Mouse (Mus musculus) thymus, postnatal 4 days (tissue): ENCODE results near the gene BC049715.
"Not testable (repeated sequence)": the region's sequence is repeated elsewhere in the genome, so short reads cannot be mapped to it uniquely, and the experiment has no call there.

Experiments
- DNase-seq: peaks from one replicate; pipeline ENCODE4 v3.0.0; 2021

The BC049715 gene

GRCm38 (mm10) chr6:136827516-136827880 lies at the start of gene BC049715:
Gene BC049715, plus strand, starts transcription at chr6:136827626.
- no peak for DNase-seq

- no peak for DNase-seq
Measured at GRCm38 (mm10) chr6:136781377-136781986, 45.9 kb upstream of the BC049715 start, which contains the start of gene Gucy2c. Gene Gucy2c, minus strand, starts transcription at chr6:136781765.

GRCm38 (mm10) chr6:136782146-136782545 lies 45.3 kb upstream of the BC049715 start:
- no peak for DNase-seq

- no peak for DNase-seq
Measured at GRCm38 (mm10) chr6:136782761-136783160, 44.7 kb upstream of the BC049715 start.

GRCm38 (mm10) chr6:136789391-136789971 lies 37.9 kb upstream of the BC049715 start:
- DNase-seq: no peak

GRCm38 (mm10) chr6:136792884-136793758 lies 34.3 kb upstream of the BC049715 start:
- DNase-seq: peak; percentile 57

- no peak for DNase-seq
Measured at GRCm38 (mm10) chr6:136793831-136794525, 33.4 kb upstream of the BC049715 start.

GRCm38 (mm10) chr6:136795110-136795509 lies 32.3 kb upstream of the BC049715 start:
- DNase-seq: no peak

GRCm38 (mm10) chr6:136795850-136796249 lies 31.6 kb upstream of the BC049715 start:
- DNase-seq: no peak

GRCm38 (mm10) chr6:136797874-136798693 lies 29.3 kb upstream of the BC049715 start:
- DNase-seq: not testable (repeated sequence)

GRCm38 (mm10) chr6:136800710-136801109 lies 26.7 kb upstream of the BC049715 start:
- DNase-seq: no peak

GRCm38 (mm10) chr6:136801274-136801673 lies 26.2 kb upstream of the BC049715 start:
- DNase-seq: no peak

- no peak for DNase-seq
Measured at GRCm38 (mm10) chr6:136803093-136803738, 24.2 kb upstream of the BC049715 start.

GRCm38 (mm10) chr6:136803739-136804633 lies 23.4 kb upstream of the BC049715 start, which contains the start of gene Hist4h4:
Gene Hist4h4, minus strand, starts transcription at chr6:136804415.
- DNase-seq: peak; percentile 96

- DNase-seq: no peak
Measured at GRCm38 (mm10) chr6:136804705-136805408, 22.6 kb upstream of the BC049715 start.

- DNase-seq: no peak
Measured at GRCm38 (mm10) chr6:136805409-136805775, 22.0 kb upstream of the BC049715 start.

- no peak for DNase-seq
Measured at GRCm38 (mm10) chr6:136806819-136807218, 20.6 kb upstream of the BC049715 start.

GRCm38 (mm10) chr6:136807395-136808013 lies 19.9 kb upstream of the BC049715 start:
- DNase-seq: peak; percentile 26

GRCm38 (mm10) chr6:136808014-136808417 lies 19.4 kb upstream of the BC049715 start, which contains the start of gene H2afj:
Gene H2afj, plus strand, starts transcription at chr6:136808244.
- peak; percentile 100 for DNase-seq
